Mouse (Mus musculus) spleen, adult 2 months (tissue): ENCODE measurements around the gene Fetub. TPM values are rescaled to one million over a fixed set of nuclear protein-coding genes. Genes with fewer than 3 reads are reported as not detected.

Experiments used
- DNase-seq, 2 experiments: peaks; one replicate each; pipeline versions ENCODE4 v3.0.0 to v3.0.0-alpha.2; 2012 to 2021; ENCODE audit warnings: low spot score in 2 of 2, low read depth in 1 of 2
- H3K27ac ChIP-seq: fragments of 200-500 bp; 2 replicates; pipeline ENCODE4 v1.5.1; 2012; ENCODE audit warnings: low read length, inconsistent platforms; ENCODE audit not compliant: insufficient read depth
- H3K27me3 ChIP-seq: fragments of 200-500 bp; 2 replicates; pipeline ENCODE4 v1.6.1; 2012; ENCODE audit warnings: mild to moderate bottlenecking, moderate library complexity, low read length, inconsistent platforms; ENCODE audit not compliant: control insufficient read depth, insufficient read depth
- H3K36me3 ChIP-seq: fragments of 200-500 bp; 2 replicates; pipeline ENCODE4 v1.6.1; 2012; ENCODE audit warnings: mild to moderate bottlenecking, low read length, inconsistent platforms; ENCODE audit not compliant: control insufficient read depth, insufficient read depth
- H3K4me1 ChIP-seq: fragments of 200-500 bp; 2 replicates; pipeline ENCODE4 v1.6.1; 2011; ENCODE audit warnings: inconsistent platforms; ENCODE audit not compliant: control insufficient read depth, insufficient read depth, insufficient read length
- H3K4me3 ChIP-seq: fragments of 200-500 bp; 2 replicates; pipeline ENCODE4 v1.5.1; 2011; ENCODE audit warnings: mild to moderate bottlenecking, inconsistent platforms; ENCODE audit not compliant: insufficient read depth, insufficient read length; ENCODE audit errors: extremely low read depth
- CTCF ChIP-seq: fragments of 200-500 bp; IDR thresholded peaks from 2 replicates; pipeline ENCODE4 v1.5.1; 2011; ENCODE audit warnings: mild to moderate bottlenecking, inconsistent platforms; ENCODE audit not compliant: insufficient read depth, insufficient read length, insufficient replicate concordance; ENCODE audit errors: extremely low read depth
- POLR2A ChIP-seq: fragments of 200-500 bp; IDR thresholded peaks from 2 replicates; pipeline ENCODE4 v1.6.1; 2011; ENCODE audit warnings: low read depth, low read length, inconsistent platforms
- WGBS: fragments of 180-500 bp; shearing (Covaris S2); methylation state at CpG from one replicate; pipeline ENCODE4 v1.1.7; 2018; 5-methylcytosine and 5-hydroxymethylcytosine counted together
- polyA plus RNA-seq: library from polyadenylated mRNA; depleted of rRNA; stranded (reverse); fragments of >200 nt; gene quantifications from 2 replicates; pipeline ENCODE4 v1.2.3, GENCODE M21; 2012; rRNA removed

Gene Fetub
- 0.12 TPM in 1 of 2 replicates, not detected in the other for polyA plus RNA-seq

DNA sequence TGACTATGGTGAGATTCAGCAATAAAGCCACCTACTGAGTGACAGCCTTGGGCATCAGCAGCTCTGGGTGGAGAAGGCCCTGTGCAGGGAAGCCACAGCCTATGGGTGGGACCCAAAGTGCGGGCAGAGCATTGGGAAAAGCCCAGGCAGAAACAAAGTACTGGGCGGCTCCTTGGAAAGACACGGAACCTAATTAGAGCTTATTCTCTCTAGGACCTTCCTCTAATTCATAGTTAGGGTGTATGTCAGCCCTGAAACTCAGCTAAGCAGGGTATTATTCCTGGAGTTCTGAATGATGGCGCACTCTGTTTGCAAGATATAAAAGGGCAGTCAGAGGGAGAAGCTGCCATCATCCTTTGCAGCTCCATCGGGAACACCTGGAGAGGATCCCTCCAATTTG, at the start of gene Fetub:
Gene Fetub (plus strand): TSS at position 301 of the 400 bp plus-strand sequence.
- no peaks in the 10 kb centered on the region for H3K36me3 ChIP-seq
- DNase-seq, result no peak
- no peaks in the 10 kb centered on the region for H3K4me1 ChIP-seq
- TF ChIP-seq POLR2A, result no peak
- TF ChIP-seq CTCF, result no peak
- H3K27me3 ChIP-seq, result no peaks in the 10 kb centered on the region
- no peak within 1 kb of the TSS for H3K4me3 ChIP-seq
- no peak within 1 kb of the TSS for H3K27ac ChIP-seq
- 90% methylated on average over 5 of the region's 5 CpGs for WGBS

GRCm38 (mm10) chr16:22872397-22872796, 45.7 kb upstream of the Fetub start:
- H3K27ac ChIP-seq, result no peak overlapping the region
- TF ChIP-seq CTCF (no peak), POLR2A (no peak)
- H3K27me3 ChIP-seq, result no peaks in the 10 kb centered on the region
- peaks cover 40% of the 10 kb centered on the region for H3K36me3 ChIP-seq
- WGBS, result 96% methylated on average over 8 of the region's 8 CpGs
- no peak for DNase-seq
- H3K4me3 ChIP-seq, result no peak overlapping the region
- H3K4me1 ChIP-seq, result no peaks in the 10 kb centered on the region

DNA sequence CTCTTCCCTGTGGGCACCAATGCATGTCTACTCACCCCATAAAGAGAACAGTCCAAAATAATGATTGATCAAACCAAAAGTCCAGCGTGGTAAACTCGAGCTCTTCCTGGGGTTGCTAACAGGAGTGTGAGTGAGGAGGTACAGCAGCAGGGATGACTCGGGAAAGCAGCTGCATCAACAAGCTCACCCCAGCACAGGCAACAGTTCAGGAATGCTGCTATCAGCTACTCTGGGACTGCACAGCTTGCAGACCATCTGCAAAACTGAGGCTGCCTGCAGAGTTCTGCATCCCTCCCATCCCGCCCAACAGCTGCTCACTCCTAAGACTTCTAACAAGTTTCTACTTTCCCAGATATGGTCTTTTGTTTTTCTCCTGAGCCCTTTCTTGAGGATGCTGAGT, 44.8 kb upstream of the Fetub start:
- no peak for DNase-seq
- no peak overlapping the region for H3K27ac ChIP-seq
- H3K27me3 ChIP-seq, result no peaks in the 10 kb centered on the region
- WGBS, result 86% methylated on average over 4 of the region's 4 CpGs
- TF ChIP-seq CTCF (no peak), POLR2A (no peak)
- peaks cover 34% of the 10 kb centered on the region for H3K36me3 ChIP-seq
- H3K4me3 ChIP-seq, result no peak overlapping the region
- H3K4me1 ChIP-seq, result no peaks in the 10 kb centered on the region

- Histone ChIP-seq H3K36me3 (peaks cover 11% of the 10 kb centered on the region), H3K4me1 (no peaks in the 10 kb centered on the region), H3K27ac (no peak overlapping the region), H3K4me3 (no peak overlapping the region), H3K27me3 (no peaks in the 10 kb centered on the region)
- TF ChIP-seq POLR2A (no peak), CTCF (no peak)
- WGBS, result 54% methylated on average over 9 of the region's 9 CpGs
- peak in 1 of 2 experiments; percentile 17 for DNase-seq
Measured at GRCm38 (mm10) chr16:22876218-22877043, 41.7 kb upstream of the Fetub start.

DNA sequence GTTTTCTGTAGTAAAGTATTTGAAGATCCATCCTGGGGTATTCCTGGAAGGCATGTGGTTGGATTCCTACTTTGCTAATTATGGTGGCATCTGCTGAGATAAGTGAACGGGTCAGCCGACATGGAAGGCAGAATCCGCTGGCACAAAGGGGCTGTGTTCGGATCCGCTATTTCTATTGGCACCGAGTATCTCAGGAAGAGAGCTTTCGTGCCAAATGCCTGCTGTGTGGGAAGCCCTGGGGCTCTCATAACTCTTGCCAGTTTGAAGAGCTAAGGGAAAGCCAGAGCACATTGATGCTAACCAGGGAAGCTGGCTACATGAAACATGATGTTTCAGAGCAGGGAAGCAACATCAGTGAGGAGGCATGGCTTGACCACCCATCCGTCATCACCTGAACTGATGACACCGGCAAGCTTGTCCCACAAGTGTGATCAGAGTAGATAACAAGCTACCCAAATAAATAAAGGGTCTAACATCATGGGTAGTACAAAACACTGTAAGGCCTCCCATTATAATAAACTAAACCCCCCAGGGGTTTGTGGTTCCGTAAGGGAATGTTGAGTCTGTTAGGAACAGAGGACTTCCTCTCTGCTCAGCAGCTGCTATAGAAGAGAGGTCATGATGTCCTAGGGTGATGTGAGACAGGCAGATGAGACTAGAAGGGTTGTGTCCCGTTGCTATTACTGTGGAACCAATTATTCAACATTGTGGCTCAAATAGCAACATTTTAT, 40.3 kb upstream of the Fetub start:
- no peak for TF ChIP-seq CTCF
- TF ChIP-seq POLR2A, result no peak
- H3K4me3 ChIP-seq, result no peak overlapping the region

GRCm38 (mm10) chr16:22878716-22879115, 39.4 kb upstream of the Fetub start:
- no peaks in the 10 kb centered on the region for H3K4me1 ChIP-seq
- no peaks in the 10 kb centered on the region for H3K36me3 ChIP-seq
- no peaks in the 10 kb centered on the region for H3K27me3 ChIP-seq
- H3K27ac ChIP-seq, result no peak overlapping the region
- 82% methylated on average over 7 of the region's 7 CpGs for WGBS
- no peak for DNase-seq
- no peak overlapping the region for H3K4me3 ChIP-seq
- TF ChIP-seq POLR2A, result no peak
- no peak for TF ChIP-seq CTCF

More for the DNA sequence above, 40.3 kb upstream of the Fetub start:
- H3K27ac ChIP-seq, result no peak overlapping the region
- DNase-seq, result no peak
- no peaks in the 10 kb centered on the region for H3K4me1 ChIP-seq
- WGBS, result 90% methylated on average over 11 of the region's 11 CpGs
- no peaks in the 10 kb centered on the region for H3K27me3 ChIP-seq
- H3K36me3 ChIP-seq, result peaks cover 1% of the 10 kb centered on the region; the same call in 1 of the 2 replicates
